Mouse (Mus musculus) midbrain, postnatal 0 days (tissue): Measurements from ENCODE around the gene Flywch1. TPM values are rescaled to one million over a fixed set of nuclear protein-coding genes. Genes with fewer than 3 reads are reported as not detected.

ENCODE experiments used
- ATAC-seq: fragments of 200-750 bp; cut with Nextera tagmentation; 2 replicates; pipeline ENCODE4 v1.8.0; 2017; ENCODE audit warnings: moderate number of reproducible peaks, mild to moderate bottlenecking, moderate TSS enrichment, moderate library complexity; ENCODE audit not compliant: low FRiP score
- DNase-seq: peaks from one replicate; pipeline ENCODE4 v3.0.0-alpha.2; 2015; ENCODE audit warnings: low spot score
- H3K27ac ChIP-seq: fragments of 300-500 bp; sonication (generic); 2 replicates; pipeline ENCODE4 v1.5.1; 2014; ENCODE audit warnings: low read depth, mild to moderate bottlenecking, low read length, mixed read lengths
- H3K27me3 ChIP-seq: fragments of 300-500 bp; sonication (generic); 2 replicates; pipeline ENCODE4 v1.6.1; 2014; ENCODE audit warnings: low read length, control low read depth, mixed read lengths; ENCODE audit not compliant: insufficient read depth
- H3K36me3 ChIP-seq: fragments of 300-500 bp; sonication (generic); 2 replicates; pipeline ENCODE4 v1.6.1; 2014; ENCODE audit warnings: low read length, control low read depth, mixed read lengths; ENCODE audit not compliant: insufficient read depth
- H3K4me1 ChIP-seq: fragments of 300-500 bp; sonication (generic); 2 replicates; pipeline ENCODE4 v1.6.1; 2014; ENCODE audit warnings: mild to moderate bottlenecking, control low read depth, antibody characterized with exemption, low read length, mixed read lengths; ENCODE audit not compliant: insufficient read depth
- H3K4me2 ChIP-seq: fragments of 300-500 bp; sonication (generic); 2 replicates; pipeline ENCODE4 v1.6.1; 2014; ENCODE audit warnings: low read depth, mild to moderate bottlenecking, low read length, mixed read lengths; ENCODE audit not compliant: poor library complexity, severe bottlenecking
- H3K4me3 ChIP-seq: fragments of 300-500 bp; sonication (generic); 2 replicates; pipeline ENCODE4 v1.5.1; 2014; ENCODE audit warnings: low read depth, mild to moderate bottlenecking, low read length, moderate library complexity
- H3K9ac ChIP-seq: fragments of 300-500 bp; sonication (generic); replicated peaks from 2 replicates; pipeline ENCODE4 v1.6.1; 2014; ENCODE audit warnings: mild to moderate bottlenecking, low read length, moderate library complexity, mixed read lengths; ENCODE audit not compliant: poor library complexity, severe bottlenecking
- H3K9me3 ChIP-seq: fragments of 300-500 bp; sonication (generic); 2 replicates; pipeline ENCODE4 v1.6.1; 2016; ENCODE audit warnings: low read length, control low read depth
- CTCF ChIP-seq: IDR thresholded peaks from 2 replicates; pipeline ENCODE4 v1.5.1; 2016; ENCODE audit warnings: antibody characterized with exemption, mild to moderate bottlenecking
- WGBS: fragments of 180-500 bp; shearing (Covaris S2); extraction: QIAGEN DNeasy Blood & Tissue Kit; methylation state at CpG from one replicate; pipeline ENCODE4 v1.1.7; 2014; 5-methylcytosine and 5-hydroxymethylcytosine counted together
- polyA plus RNA-seq: library from polyadenylated mRNA; unstranded; fragments of >200 nt; fragmentation: Nextera tagmentation; extraction: Ambion mirVana; gene quantifications from 2 replicates; pipeline ENCODE4 v1.2.1, GENCODE M21; 2015
- total RNA-seq: library from RNA; depleted of rRNA; stranded (reverse); fragments of >200 nt; gene quantifications from 2 replicates; pipeline ENCODE4 v1.2.3, GENCODE M21; 2014

Flywch1 gene
- total and polyA plus RNA-seq, 2 experiments from 2014 or later = 188 to 248 TPM

GRCm38 (mm10) chr17:23744076-23744475 lies 27.3 kb downstream of the Flywch1 start:
- no peak for TF ChIP-seq CTCF
- WGBS = 27% methylated on average over 8 of the region's 8 CpGs
- Histone ChIP-seq H3K4me1 (peaks cover 7% of the 10 kb centered on the region), H3K4me2 (no peak overlapping the region), H3K27me3 (peaks cover 42% of the 10 kb centered on the region), H3K9ac (no peak overlapping the region), H3K9me3 (no peaks in the 10 kb centered on the region), H3K4me3 (no peak overlapping the region), H3K36me3 (no peaks in the 10 kb centered on the region), H3K27ac (no peak overlapping the region)
- DNase-seq (no peak), ATAC-seq (no peak)

GRCm38 (mm10) chr17:23742941-23743340 lies 28.5 kb downstream of the Flywch1 start:
- ATAC-seq = no peak
- Histone ChIP-seq H3K4me1 (peaks cover 10% of the 10 kb centered on the region), H3K4me2 (no peak overlapping the region), H3K27ac (no peak overlapping the region), H3K36me3 (no peaks in the 10 kb centered on the region; the same call in 1 of the 2 replicates), H3K4me3 (peak overlapping the region; percentile 25; the same call in 1 of the 2 replicates), H3K9me3 (no peaks in the 10 kb centered on the region), H3K27me3 (peaks cover 42% of the 10 kb centered on the region), H3K9ac (no peak overlapping the region)
- 67% methylated on average over 12 of the region's 12 CpGs for WGBS
- TF ChIP-seq CTCF = no peak
- no peak for DNase-seq

GRCm38 (mm10) chr17:23742210-23742793 lies 29.1 kb downstream of the Flywch1 start:
- DNase-seq (no peak), ATAC-seq (no peak)
- H3K4me1 ChIP-seq = peaks cover 11% of the 10 kb centered on the region
- no peak overlapping the region for H3K9ac ChIP-seq
- no peak for TF ChIP-seq CTCF
- peak overlapping the region; percentile 25 for H3K4me3 ChIP-seq
- H3K36me3 ChIP-seq = peaks cover 5% of the 10 kb centered on the region
- H3K27ac ChIP-seq = no peak overlapping the region
- no peaks in the 10 kb centered on the region for H3K9me3 ChIP-seq
- H3K4me2 ChIP-seq = peak overlapping the region; percentile 23
- 8% methylated on average over 44 of the region's 44 CpGs for WGBS
- H3K27me3 ChIP-seq = peaks cover 42% of the 10 kb centered on the region

- Histone ChIP-seq H3K4me3 (peak overlapping the region; percentile 25; the same call in 1 of the 2 replicates), H3K27ac (no peak overlapping the region), H3K27me3 (peaks cover 39% of the 10 kb centered on the region), H3K9ac (no peak overlapping the region), H3K4me2 (no peak overlapping the region), H3K36me3 (peaks cover 10% of the 10 kb centered on the region), H3K9me3 (no peaks in the 10 kb centered on the region), H3K4me1 (peaks cover 11% of the 10 kb centered on the region)
- ATAC-seq = no peak
- DNase-seq = no peak
- WGBS = 48% methylated on average over 38 of the region's 38 CpGs
- no peak for TF ChIP-seq CTCF
Measured at GRCm38 (mm10) chr17:23741359-23742209, 29.8 kb downstream of the Flywch1 start.

GRCm38 (mm10) chr17:23740598-23741021 lies 30.8 kb downstream of the Flywch1 start, which contains the start of gene Paqr4:
TSS of gene Paqr4 (minus strand) at chr17:23740867.
- Histone ChIP-seq H3K9me3 (no peaks in the 10 kb centered on the region), H3K27ac (peak within 1 kb of the TSS; percentile 74), H3K9ac (peak within 1 kb of the TSS; percentile 77), H3K4me2 (peak within 1 kb of the TSS; percentile 93), H3K27me3 (peaks cover 36% of the 10 kb centered on the region), H3K4me1 (peaks cover 11% of the 10 kb centered on the region), H3K36me3 (peaks cover 17% of the 10 kb centered on the region), H3K4me3 (peak within 1 kb of the TSS; percentile 80)
- DNase-seq = no peak
- ATAC-seq = 0 out of 2 replicates have a peak, but pooled peaks have one; percentile 0
- WGBS = 7% methylated on average over 13 of the region's 13 CpGs
- TF ChIP-seq CTCF = no peak
